Mouse (Mus musculus) CH12.LX (cell line): ENCODE results near the gene Schip1. TPM values are rescaled to one million over a fixed set of nuclear protein-coding genes. Genes with fewer than 3 reads are reported as not detected.
A peak's percentile ranks its signal among the peaks of the same experiment; 100 is the strongest.

Source experiments
- DNase-seq: peaks from one replicate; pipeline ENCODE4 v3.0.0-alpha.2; 2013; ENCODE audit errors: extremely low read depth
- H3K27ac ChIP-seq: 2 replicates; pipeline ENCODE4 v1.5.1; 2012; ENCODE audit warnings: low read depth, mild to moderate bottlenecking, control low read depth, moderate library complexity; ENCODE audit not compliant: insufficient read depth
- H3K27me3 ChIP-seq: replicated peaks from 2 replicates; pipeline ENCODE3; 2012; ENCODE audit warnings: inconsistent platforms
- H3K36me3 ChIP-seq, 2 experiments: replicated peaks in 1 of 2; 2 replicates each; pipeline versions ENCODE3 to v1.6.1; 2012; ENCODE audit warnings: inconsistent platforms in 1 of 2, low read length in 1 of 2, mild to moderate bottlenecking in 1 of 2, mixed read lengths in 1 of 2, moderate library complexity in 1 of 2; ENCODE audit not compliant: control insufficient read depth in 1 of 2, insufficient read depth in 1 of 2
- H3K4me1 ChIP-seq, 2 experiments: 2 replicates each; pipeline ENCODE4 v1.6.1; 2012; ENCODE audit warnings: inconsistent platforms in 1 of 2, moderate library complexity in 1 of 2; ENCODE audit not compliant: insufficient read depth in 2 of 2, control insufficient read depth in 1 of 2
- H3K4me2 ChIP-seq: 2 replicates; pipeline ENCODE4 v1.6.1; 2012; ENCODE audit warnings: low read depth, mild to moderate bottlenecking, control low read depth; ENCODE audit not compliant: poor library complexity, insufficient read depth, severe bottlenecking
- H3K4me3 ChIP-seq, 3 experiments: fragments of 150-350 bp in 1 of 3; sonication (generic) in 1 of 3; replicated peaks in 1 of 3; 2 replicates each; pipeline versions ENCODE3 to v1.5.1; 2011 to 2012; ENCODE audit warnings: low read depth in 2 of 3, low read length in 2 of 3, mild to moderate bottlenecking in 2 of 3, moderate library complexity in 2 of 3, control low read depth in 1 of 3, improper control_type of control experiment in 1 of 3, inconsistent platforms in 1 of 3, mixed read lengths in 1 of 3; ENCODE audit not compliant: poor library complexity in 1 of 3
- H3K79me2 ChIP-seq: replicated peaks from 2 replicates; pipeline ENCODE4 v1.6.1; 2012; ENCODE audit warnings: mild to moderate bottlenecking, moderate library complexity; ENCODE audit not compliant: control insufficient read depth, poor library complexity, insufficient read depth, severe bottlenecking; ENCODE audit errors: extremely low read depth
- H3K9ac ChIP-seq: 2 replicates; pipeline ENCODE4 v1.6.1; 2012; ENCODE audit warnings: low read depth, mild to moderate bottlenecking, control low read depth, moderate library complexity; ENCODE audit not compliant: insufficient read depth
- H3K9me3 ChIP-seq: replicated peaks from 2 replicates; pipeline ENCODE3; 2012; ENCODE audit warnings: low read length, inconsistent platforms, mixed read lengths
- BHLHE40 ChIP-seq: IDR thresholded peaks from 2 replicates; pipeline ENCODE4 v1.6.1; 2011; ENCODE audit warnings: mild to moderate bottlenecking, low read depth, low read length, improper control_type of control experiment
- CHD2 ChIP-seq: IDR thresholded peaks from 2 replicates; pipeline ENCODE4 v1.6.1; 2011; ENCODE audit warnings: low read length, improper control_type of control experiment
- CTCF ChIP-seq, 2 experiments: IDR thresholded peaks in 1 of 2; conservative IDR thresholded peaks in 1 of 2; 2 replicates each; pipeline ENCODE4 v1.5.1; 2011 to 2012; ENCODE audit warnings: low read depth in 2 of 2, low read length in 2 of 2, improper control_type of control experiment in 1 of 2, inconsistent platforms in 1 of 2, mild to moderate bottlenecking in 1 of 2, moderate library complexity in 1 of 2
- E2F4 ChIP-seq: IDR thresholded peaks from 2 replicates; pipeline ENCODE4 v1.6.1; 2011; ENCODE audit warnings: low read depth, low read length, improper control_type of control experiment; ENCODE audit not compliant: insufficient replicate concordance
- ELF1 ChIP-seq: IDR thresholded peaks from 2 replicates; pipeline ENCODE4 v1.6.1; 2014; ENCODE audit warnings: low read depth, mild to moderate bottlenecking, inconsistent platforms, low read length, improper control_type of control experiment
- EP300 ChIP-seq: IDR thresholded peaks from 2 replicates; pipeline ENCODE4 v1.6.1; 2011; ENCODE audit warnings: low read length, improper control_type of control experiment
- ETS1 ChIP-seq: conservative IDR thresholded peaks from 2 replicates; pipeline ENCODE4 v1.6.1; 2012; ENCODE audit warnings: low read depth, mild to moderate bottlenecking, inconsistent platforms, low read length, improper control_type of control experiment, moderate library complexity
- IRF4 ChIP-seq: IDR thresholded peaks from 2 replicates; pipeline ENCODE4 v1.6.1; 2014; ENCODE audit warnings: low read depth, mild to moderate bottlenecking, inconsistent platforms, low read length, improper control_type of control experiment
- JUND ChIP-seq: conservative IDR thresholded peaks from 2 replicates; pipeline ENCODE4 v1.6.1; 2011; ENCODE audit warnings: low read depth, low read length, improper control_type of control experiment
- KAT2A ChIP-seq: IDR thresholded peaks from 2 replicates; pipeline ENCODE4 v1.6.1; 2012; ENCODE audit warnings: low read length, improper control_type of control experiment, inconsistent platforms; ENCODE audit not compliant: insufficient replicate concordance
- MAZ ChIP-seq: IDR thresholded peaks from 2 replicates; pipeline ENCODE4 v1.6.1; 2012; ENCODE audit warnings: low read depth, mild to moderate bottlenecking, inconsistent platforms, low read length, improper control_type of control experiment, moderate library complexity
- MEF2A ChIP-seq: IDR thresholded peaks from 2 replicates; pipeline ENCODE4 v1.6.1; 2014; ENCODE audit warnings: low read depth, mild to moderate bottlenecking, inconsistent platforms, low read length, improper control_type of control experiment, borderline replicate concordance
- MXI1 ChIP-seq: IDR thresholded peaks from 2 replicates; pipeline ENCODE4 v1.6.1; 2011; ENCODE audit warnings: mild to moderate bottlenecking, low read depth, low read length, improper control_type of control experiment
- MYC ChIP-seq: IDR thresholded peaks from 2 replicates; pipeline ENCODE4 v1.6.1; 2011; ENCODE audit warnings: low read depth, mild to moderate bottlenecking, improper control_type of control experiment, low read length
- NELFE ChIP-seq: IDR thresholded peaks from 2 replicates; pipeline ENCODE4 v1.6.1; 2011; ENCODE audit warnings: low read depth, low read length, improper control_type of control experiment
- POLR2A ChIP-seq: IDR thresholded peaks from 2 replicates; pipeline ENCODE4 v1.6.1; 2011; ENCODE audit warnings: low read depth, mild to moderate bottlenecking, improper control_type of control experiment, low read length
- RAD21 ChIP-seq: IDR thresholded peaks from 2 replicates; pipeline ENCODE4 v1.6.1; 2011; ENCODE audit warnings: low read depth, mild to moderate bottlenecking, low read length, improper control_type of control experiment, moderate library complexity
- SMC3 ChIP-seq: IDR thresholded peaks from 2 replicates; pipeline ENCODE4 v1.6.1; 2011; ENCODE audit warnings: low read depth, low read length, improper control_type of control experiment
- TBP ChIP-seq: conservative IDR thresholded peaks from 2 replicates; pipeline ENCODE4 v1.6.1; 2011; ENCODE audit warnings: low read depth, low read length, improper control_type of control experiment
- TCF12 ChIP-seq: IDR thresholded peaks from 2 replicates; pipeline ENCODE4 v1.6.1; 2014; ENCODE audit warnings: low read depth, mild to moderate bottlenecking, inconsistent platforms, low read length, improper control_type of control experiment
- UBTF ChIP-seq: IDR thresholded peaks from 2 replicates; pipeline ENCODE4 v1.6.1; 2012; ENCODE audit warnings: low read depth, mild to moderate bottlenecking, inconsistent platforms, low read length, improper control_type of control experiment, moderate library complexity
- ZC3H11A ChIP-seq: IDR thresholded peaks from 2 replicates; pipeline ENCODE4 v1.6.1; 2012; ENCODE audit warnings: low read depth, mild to moderate bottlenecking, inconsistent platforms, low read length, improper control_type of control experiment
- ZMIZ1 ChIP-seq: IDR thresholded peaks from 2 replicates; pipeline ENCODE4 v1.6.1; 2012; ENCODE audit warnings: low read depth, mild to moderate bottlenecking, inconsistent platforms, low read length, improper control_type of control experiment
- dilution Hi-C: fragments of 300-500 bp; cut with MboI; formaldehyde crosslinking; loops from 2 replicates; pipeline ENCODE4 v1.14.3; 2020; ENCODE audit warnings: low sequenced_read_pairs; ENCODE audit not compliant: extremely low pct_unique_long_range_greater_than_20kb, extremely low pct_ligation_motif_present
- in situ Hi-C: fragments of 300-500 bp; cut with MboI; formaldehyde crosslinking; loops from 3 replicates; pipeline ENCODE4 v1.14.3; 2019; ENCODE audit warnings: low sequenced_read_pairs, low pct_ligation_motif_present, low pct_unique_long_range_greater_than_20kb, mixed read lengths
- polyA plus RNA-seq: library from polyadenylated mRNA; unstranded; fragments of >175 nt; gene quantifications from 2 replicates; pipeline ENCODE4 v1.2.1, GENCODE M21; 2012; ENCODE audit warnings: low read depth; ENCODE audit not compliant: insufficient read length
- total RNA-seq, 2 experiments: library from RNA; depleted of rRNA; stranded (reverse); fragments of 300-350 nt in 1 of 2; fragments of >200 nt in 1 of 2; gene quantifications; 2 replicates each; pipeline ENCODE4 v1.2.3; 2012 to 2014

The Schip1 gene
- total and polyA plus RNA-seq, 3 experiments, result 0.25 to 0.36 TPM; not detected in 1

- no peak for DNase-seq
- Histone ChIP-seq H3K9me3 (peaks cover 4% of the 10 kb centered on the region), H3K9ac (no peak overlapping the region), H3K27me3 (no peaks in the 10 kb centered on the region), H3K4me1 (peaks cover 0 to 25% of the 10 kb centered on the region in 2 experiments; a peak in 2 of 4 replicates), H3K4me2 (no peak overlapping the region), H3K79me2 (no peaks in the 10 kb centered on the region), H3K27ac (no peak overlapping the region), H3K36me3 (no peaks in the 10 kb centered on the region), H3K4me3 (no peak overlapping the region)
- dilution Hi-C loops, result no loop called here
- TF ChIP-seq JUND (no peak), MEF2A (no peak), MXI1 (no peak), ZMIZ1 (no peak), SMC3 (no peak), NELFE (no peak), TCF12 (no peak), POLR2A (no peak), MAZ (no peak), EP300 (no peak), UBTF (no peak), E2F4 (no peak), RAD21 (no peak), TBP (no peak)
- in situ Hi-C loops, result no loop called here
Measured at GRCm38 (mm10) chr3:68642935-68643334, 578.3 kb downstream of the Schip1 start.

- Histone ChIP-seq H3K27ac (no peak overlapping the region), H3K9me3 (peaks cover 4% of the 10 kb centered on the region), H3K4me3 (no peak overlapping the region), H3K4me1 (peaks cover 0 to 21% of the 10 kb centered on the region in 2 experiments; a peak in 2 of 4 replicates), H3K4me2 (peak overlapping the region; percentile 29; the same call in 1 of the 2 replicates), H3K9ac (no peak overlapping the region), H3K79me2 (no peaks in the 10 kb centered on the region), H3K36me3 (no peaks in the 10 kb centered on the region), H3K27me3 (no peaks in the 10 kb centered on the region)
- in situ Hi-C loops, result no loop called here
- dilution Hi-C loops, result no loop called here
- DNase-seq, result peak; percentile 55
- TF ChIP-seq BHLHE40 (peak; percentile 37; the same call in 1 of the 2 replicates), CHD2 (no peak), SMC3 (peak; percentile 92), KAT2A (no peak), CTCF (conservative IDR thresholded peaks at IDR 0.05 in 1 of 2, IDR thresholded peaks at IDR 0.05 in 1 of 2; ENCODE audit: low read depth in 2 of 2, low read length in 2 of 2) (peak; percentile 53 to 88; a peak in 3 of 4 replicates), ETS1 (no peak), MYC (no peak), NELFE (peak; percentile 11; the same call in 1 of the 2 replicates), IRF4 (peak; percentile 24; the same call in 1 of the 2 replicates), ELF1 (peak; percentile 52; the same call in 1 of the 2 replicates), RAD21 (peak; percentile 83), ZC3H11A (peak; percentile 76)
Measured at GRCm38 (mm10) chr3:68646387-68647130, 582.0 kb downstream of the Schip1 start.
